Mouse (Mus musculus): ENCODE results near the gene Cyp1a1. TPM values are rescaled to one million over a fixed set of nuclear protein-coding genes. Genes with fewer than 3 reads are reported as not detected.

The Cyp1a1 gene
- polyA plus RNA-seq, 1 experiment: 1.2 TPM

DNA sequence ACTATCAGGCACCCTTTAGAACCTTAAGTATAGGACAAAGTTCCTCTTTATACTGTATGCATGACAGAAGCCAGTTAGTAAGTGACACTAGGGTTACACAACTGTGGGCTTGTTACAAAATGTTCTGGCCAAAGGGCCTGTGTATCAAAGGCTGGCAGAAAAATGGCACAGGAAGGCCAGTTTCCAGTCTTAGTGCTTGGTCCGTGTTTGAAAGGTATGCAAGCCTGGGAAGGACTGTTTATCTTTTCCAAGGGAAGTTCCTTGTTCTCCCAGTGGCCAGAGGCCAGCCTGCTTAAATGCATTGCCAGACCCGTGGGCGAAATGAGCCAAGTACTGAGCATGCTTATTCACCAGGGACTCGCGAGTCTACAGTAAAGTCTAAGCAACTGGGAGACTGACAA lies 35.6 kb downstream of the Cyp1a1 start:
- H3K4me3 ChIP-seq (ENCODE audit: low read depth, low read length): no peak overlapping the region
- H3K27me3 ChIP-seq (ENCODE audit: control insufficient read depth, insufficient read depth, low read length, poor library complexity, severe bottlenecking): no peaks in the 10 kb centered on the region
- no peaks in the 10 kb centered on the region for H3K9me3 ChIP-seq (replicated peaks; ENCODE audit: control insufficient read depth, insufficient read depth, low read length, poor library complexity, severe bottlenecking)
- no peak overlapping the region for H3K9ac ChIP-seq (ENCODE audit: low read depth, poor library complexity, severe bottlenecking)
- no peak overlapping the region for H3K27ac ChIP-seq (ENCODE audit: insufficient read depth, low read length)
- no peaks in the 10 kb centered on the region for H3K4me1 ChIP-seq (ENCODE audit: control insufficient read depth, insufficient read depth, low read length)
- TF ChIP-seq CTCF (IDR thresholded peaks at IDR 0.05; ENCODE audit: low read depth, low read length) (no peak), POLR2A (IDR thresholded peaks at IDR 0.05; ENCODE audit: insufficient read depth, low read length) (no peak), EP300 (IDR thresholded peaks at IDR 0.05; ENCODE audit: insufficient read depth, low read depth, low read length) (no peak)
- H3K36me3 ChIP-seq (ENCODE audit: control insufficient read depth, insufficient read depth, low read length, poor library complexity, severe bottlenecking): peaks cover 5% of the 10 kb centered on the region

DNA sequence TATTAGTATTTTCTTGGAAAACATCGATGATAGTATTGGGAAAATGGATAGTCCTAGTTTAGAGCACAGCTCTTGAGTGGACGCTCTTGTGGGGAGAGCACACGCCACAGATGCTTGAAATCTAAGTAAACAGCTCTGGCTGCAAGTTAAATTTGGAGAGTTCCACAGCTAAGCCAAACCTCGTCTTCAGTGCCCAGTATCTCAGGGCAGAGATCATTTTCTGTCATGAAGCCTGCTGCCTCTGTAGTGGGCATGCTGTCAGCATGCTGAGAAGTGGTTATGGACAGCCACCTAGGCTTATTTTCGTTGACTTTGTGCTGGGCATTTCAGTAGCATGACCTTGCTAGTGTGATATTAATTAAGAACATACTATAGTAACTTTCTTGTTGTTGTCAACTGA lies 36.1 kb downstream of the Cyp1a1 start:
- H3K36me3 ChIP-seq (ENCODE audit: control insufficient read depth, insufficient read depth, low read length, poor library complexity, severe bottlenecking): peaks cover 5% of the 10 kb centered on the region
- H3K4me3 ChIP-seq (ENCODE audit: low read depth, low read length): no peak overlapping the region
- no peaks in the 10 kb centered on the region for H3K27me3 ChIP-seq (ENCODE audit: control insufficient read depth, insufficient read depth, low read length, poor library complexity, severe bottlenecking)

DNA sequence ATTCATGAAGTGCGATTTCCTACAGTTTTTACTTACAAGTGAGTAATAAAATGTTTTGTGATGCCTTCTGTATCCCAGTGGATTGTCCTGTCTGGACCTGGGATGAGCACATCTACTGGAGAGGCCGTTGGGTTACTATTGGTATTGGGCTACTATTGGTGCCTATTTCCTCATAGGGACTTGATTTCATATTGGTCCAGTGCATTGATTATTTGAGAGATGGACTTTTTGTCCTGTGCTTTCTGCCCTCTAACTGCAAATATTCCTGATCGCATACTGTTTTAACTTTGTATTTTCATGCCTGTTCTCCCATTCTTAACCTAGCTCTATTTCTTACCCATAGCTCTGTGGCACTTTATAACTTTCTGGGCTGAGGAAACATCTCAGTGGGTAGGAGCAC lies 37.0 kb downstream of the Cyp1a1 start:
- Histone ChIP-seq H3K4me3 (ENCODE audit: low read depth, low read length) (no peak overlapping the region), H3K27me3 (ENCODE audit: control insufficient read depth, insufficient read depth, low read length, poor library complexity, severe bottlenecking) (no peaks in the 10 kb centered on the region), H3K4me1 (ENCODE audit: control insufficient read depth, insufficient read depth, low read length) (no peaks in the 10 kb centered on the region), H3K9me3 (replicated peaks; ENCODE audit: control insufficient read depth, insufficient read depth, low read length, poor library complexity, severe bottlenecking) (no peaks in the 10 kb centered on the region), H3K36me3 (ENCODE audit: control insufficient read depth, insufficient read depth, low read length, poor library complexity, severe bottlenecking) (peaks cover 8% of the 10 kb centered on the region), H3K27ac (ENCODE audit: insufficient read depth, low read length) (no peak overlapping the region), H3K9ac (ENCODE audit: low read depth, poor library complexity, severe bottlenecking) (no peak overlapping the region)
- TF ChIP-seq EP300 (IDR thresholded peaks at IDR 0.05; ENCODE audit: insufficient read depth, low read depth, low read length): no peak
- no peak for TF ChIP-seq CTCF (IDR thresholded peaks at IDR 0.05; ENCODE audit: low read depth, low read length)
- no peak for TF ChIP-seq POLR2A (IDR thresholded peaks at IDR 0.05; ENCODE audit: insufficient read depth, low read length)

More for the DNA sequence above, 36.1 kb downstream of the Cyp1a1 start:
- H3K4me1 ChIP-seq (ENCODE audit: control insufficient read depth, insufficient read depth, low read length): no peaks in the 10 kb centered on the region
- no peak overlapping the region for H3K27ac ChIP-seq (ENCODE audit: insufficient read depth, low read length)
- H3K9me3 ChIP-seq (replicated peaks; ENCODE audit: control insufficient read depth, insufficient read depth, low read length, poor library complexity, severe bottlenecking): no peaks in the 10 kb centered on the region
- TF ChIP-seq POLR2A (IDR thresholded peaks at IDR 0.05; ENCODE audit: insufficient read depth, low read length): no peak
- no peak for TF ChIP-seq CTCF (IDR thresholded peaks at IDR 0.05; ENCODE audit: low read depth, low read length)
- no peak for TF ChIP-seq EP300 (IDR thresholded peaks at IDR 0.05; ENCODE audit: insufficient read depth, low read depth, low read length)
- no peak overlapping the region for H3K9ac ChIP-seq (ENCODE audit: low read depth, poor library complexity, severe bottlenecking)

DNA sequence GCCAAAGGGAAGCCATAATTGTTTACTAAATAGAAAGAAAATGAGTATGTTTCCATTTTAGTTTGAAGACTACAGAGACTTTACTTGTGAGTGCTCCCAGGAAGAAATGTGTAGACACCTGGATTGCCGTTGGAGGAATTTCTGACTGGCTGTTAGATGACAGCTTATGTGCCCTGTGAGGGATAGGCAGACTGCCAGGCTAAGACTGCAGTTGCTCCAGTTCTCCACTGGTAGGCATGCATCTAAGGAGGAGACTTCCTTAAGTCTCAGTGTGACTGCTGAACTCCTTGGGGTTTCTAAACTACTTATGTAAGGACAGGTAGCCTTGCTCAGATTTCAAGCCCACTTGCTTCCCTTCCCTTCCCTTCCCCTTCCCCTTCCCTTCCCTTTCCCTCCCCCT lies 40.6 kb downstream of the Cyp1a1 start:
- no peak overlapping the region for H3K27ac ChIP-seq (ENCODE audit: insufficient read depth, low read length)
- H3K4me3 ChIP-seq (ENCODE audit: low read depth, low read length): no peak overlapping the region
- TF ChIP-seq EP300 (IDR thresholded peaks at IDR 0.05; ENCODE audit: insufficient read depth, low read depth, low read length): no peak
- TF ChIP-seq POLR2A (IDR thresholded peaks at IDR 0.05; ENCODE audit: insufficient read depth, low read length): no peak
- TF ChIP-seq CTCF (IDR thresholded peaks at IDR 0.05; ENCODE audit: low read depth, low read length): no peak
- no peaks in the 10 kb centered on the region for H3K4me1 ChIP-seq (ENCODE audit: control insufficient read depth, insufficient read depth, low read length)
- H3K27me3 ChIP-seq (ENCODE audit: control insufficient read depth, insufficient read depth, low read length, poor library complexity, severe bottlenecking): no peaks in the 10 kb centered on the region
- peaks cover 5% of the 10 kb centered on the region; the same call in 1 of the 2 replicates for H3K36me3 ChIP-seq (ENCODE audit: control insufficient read depth, insufficient read depth, low read length, poor library complexity, severe bottlenecking)
- no peaks in the 10 kb centered on the region for H3K9me3 ChIP-seq (replicated peaks; ENCODE audit: control insufficient read depth, insufficient read depth, low read length, poor library complexity, severe bottlenecking)
- H3K9ac ChIP-seq (ENCODE audit: low read depth, poor library complexity, severe bottlenecking): no peak overlapping the region

DNA sequence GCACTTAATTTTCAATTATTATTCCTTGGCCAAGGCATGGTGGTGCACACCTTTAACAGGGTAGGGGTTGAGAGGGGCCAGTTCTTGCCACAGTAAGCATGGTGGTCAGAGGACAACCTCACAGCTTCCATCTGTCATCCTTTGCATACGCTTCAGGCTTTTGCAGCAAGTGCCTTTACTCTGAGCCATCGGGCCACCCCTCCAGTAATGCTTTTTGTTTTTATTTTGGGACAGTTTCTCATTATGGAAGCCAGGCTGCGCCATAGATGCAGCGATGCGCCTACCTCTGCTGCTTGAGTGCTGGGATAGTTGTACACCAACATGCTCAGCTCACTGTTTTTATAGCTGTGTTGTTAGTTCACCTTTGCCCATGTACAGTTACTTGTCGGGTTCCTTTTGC lies 45.9 kb downstream of the Cyp1a1 start:
- no peaks in the 10 kb centered on the region for H3K4me1 ChIP-seq (ENCODE audit: control insufficient read depth, insufficient read depth, low read length)
- H3K9ac ChIP-seq (ENCODE audit: low read depth, poor library complexity, severe bottlenecking): no peak overlapping the region
- H3K9me3 ChIP-seq (replicated peaks; ENCODE audit: control insufficient read depth, insufficient read depth, low read length, poor library complexity, severe bottlenecking): no peaks in the 10 kb centered on the region
- H3K36me3 ChIP-seq (ENCODE audit: control insufficient read depth, insufficient read depth, low read length, poor library complexity, severe bottlenecking): peaks cover 5% of the 10 kb centered on the region; the same call in 1 of the 2 replicates
- TF ChIP-seq EP300 (IDR thresholded peaks at IDR 0.05; ENCODE audit: insufficient read depth, low read depth, low read length) (no peak), POLR2A (IDR thresholded peaks at IDR 0.05; ENCODE audit: insufficient read depth, low read length) (no peak), CTCF (IDR thresholded peaks at IDR 0.05; ENCODE audit: low read depth, low read length) (no peak)
- H3K4me3 ChIP-seq (ENCODE audit: low read depth, low read length): no peak overlapping the region
- H3K27ac ChIP-seq (ENCODE audit: insufficient read depth, low read length): no peak overlapping the region
- no peaks in the 10 kb centered on the region for H3K27me3 ChIP-seq (ENCODE audit: control insufficient read depth, insufficient read depth, low read length, poor library complexity, severe bottlenecking)

DNA sequence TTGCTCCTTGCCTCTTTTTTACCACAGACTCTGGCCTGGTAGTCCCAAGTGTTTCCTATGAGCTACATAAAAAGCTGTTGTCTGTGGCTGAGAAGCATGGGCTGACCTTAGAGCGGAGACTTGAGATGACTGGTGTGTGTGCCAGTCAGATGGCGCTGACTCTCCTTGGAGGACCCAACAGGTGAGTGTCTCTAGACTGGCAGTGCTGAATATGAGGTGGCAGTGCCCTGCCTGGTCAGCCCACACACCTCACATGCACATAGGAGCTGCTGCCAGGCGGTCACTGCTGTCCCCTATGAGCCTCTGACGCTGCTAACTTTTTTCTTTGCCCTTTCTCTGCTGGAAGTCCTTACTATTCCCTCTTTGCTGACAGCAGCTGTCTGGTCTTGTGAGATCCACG lies 52.1 kb downstream of the Cyp1a1 start:
- Histone ChIP-seq H3K36me3 (ENCODE audit: control insufficient read depth, insufficient read depth, low read length, poor library complexity, severe bottlenecking) (peaks cover 9% of the 10 kb centered on the region), H3K27ac (ENCODE audit: insufficient read depth, low read length) (no peak overlapping the region), H3K4me3 (ENCODE audit: low read depth, low read length) (no peak overlapping the region), H3K9me3 (replicated peaks; ENCODE audit: control insufficient read depth, insufficient read depth, low read length, poor library complexity, severe bottlenecking) (no peaks in the 10 kb centered on the region), H3K27me3 (ENCODE audit: control insufficient read depth, insufficient read depth, low read length, poor library complexity, severe bottlenecking) (no peaks in the 10 kb centered on the region), H3K4me1 (ENCODE audit: control insufficient read depth, insufficient read depth, low read length) (no peaks in the 10 kb centered on the region), H3K9ac (ENCODE audit: low read depth, poor library complexity, severe bottlenecking) (no peak overlapping the region)
- no peak for TF ChIP-seq POLR2A (IDR thresholded peaks at IDR 0.05; ENCODE audit: insufficient read depth, low read length)
- TF ChIP-seq EP300 (IDR thresholded peaks at IDR 0.05; ENCODE audit: insufficient read depth, low read depth, low read length): no peak
- TF ChIP-seq CTCF (IDR thresholded peaks at IDR 0.05; ENCODE audit: low read depth, low read length): no peak
